Mouse (Mus musculus) embryonic facial prominence, embryonic 10.5 days (tissue): ENCODE results near the gene Atpif1. TPM values are rescaled to one million over a fixed set of nuclear protein-coding genes. Genes with fewer than 3 reads are reported as not detected.
"Not testable (repeated sequence)": the region's sequence is repeated elsewhere in the genome, so short reads cannot be mapped to it uniquely, and the experiment has no call there.

Source experiments
- DNase-seq: peaks from one replicate; pipeline ENCODE4 v3.0.0-alpha.2; 2017; ENCODE audit warnings: low spot score
- H3K27ac ChIP-seq: fragments of 300-500 bp; sonication (generic); replicated peaks from 2 replicates; pipeline ENCODE4 v1.5.1; 2016; ENCODE audit warnings: mild to moderate bottlenecking
- H3K27me3 ChIP-seq: fragments of 300-500 bp; sonication (generic); replicated peaks from 2 replicates; pipeline ENCODE4 v1.6.1; 2016; ENCODE audit warnings: low read depth, mild to moderate bottlenecking; ENCODE audit not compliant: poor library complexity, severe bottlenecking
- H3K36me3 ChIP-seq: fragments of 300-500 bp; sonication (generic); replicated peaks from 2 replicates; pipeline ENCODE4 v1.6.1; 2016; ENCODE audit warnings: mild to moderate bottlenecking, moderate library complexity
- H3K4me1 ChIP-seq: fragments of 300-500 bp; sonication (generic); 2 replicates; pipeline ENCODE4 v1.6.1; 2016
- H3K4me3 ChIP-seq: fragments of 300-500 bp; sonication (generic); 2 replicates; pipeline ENCODE4 v1.5.1; 2016; ENCODE audit warnings: mild to moderate bottlenecking, moderate library complexity
- H3K9me3 ChIP-seq: fragments of 300-500 bp; sonication (generic); 2 replicates; pipeline ENCODE4 v1.6.1; 2016; ENCODE audit warnings: mild to moderate bottlenecking
- WGBS: fragments of 180-500 bp; shearing (Covaris S2); methylation state at CpG from one replicate; pipeline ENCODE4 v1.1.7; 2016; 5-methylcytosine and 5-hydroxymethylcytosine counted together
- polyA plus RNA-seq: library from polyadenylated mRNA; unstranded; fragments of >200 nt; fragmentation: Nextera tagmentation; extraction: Ambion mirVana; gene quantifications from 2 replicates; pipeline ENCODE4 v1.2.1, GENCODE M21; 2016

The Atpif1 gene
- polyA plus RNA-seq = 1,009 and 1,074 TPM in 2 replicates

DNA sequence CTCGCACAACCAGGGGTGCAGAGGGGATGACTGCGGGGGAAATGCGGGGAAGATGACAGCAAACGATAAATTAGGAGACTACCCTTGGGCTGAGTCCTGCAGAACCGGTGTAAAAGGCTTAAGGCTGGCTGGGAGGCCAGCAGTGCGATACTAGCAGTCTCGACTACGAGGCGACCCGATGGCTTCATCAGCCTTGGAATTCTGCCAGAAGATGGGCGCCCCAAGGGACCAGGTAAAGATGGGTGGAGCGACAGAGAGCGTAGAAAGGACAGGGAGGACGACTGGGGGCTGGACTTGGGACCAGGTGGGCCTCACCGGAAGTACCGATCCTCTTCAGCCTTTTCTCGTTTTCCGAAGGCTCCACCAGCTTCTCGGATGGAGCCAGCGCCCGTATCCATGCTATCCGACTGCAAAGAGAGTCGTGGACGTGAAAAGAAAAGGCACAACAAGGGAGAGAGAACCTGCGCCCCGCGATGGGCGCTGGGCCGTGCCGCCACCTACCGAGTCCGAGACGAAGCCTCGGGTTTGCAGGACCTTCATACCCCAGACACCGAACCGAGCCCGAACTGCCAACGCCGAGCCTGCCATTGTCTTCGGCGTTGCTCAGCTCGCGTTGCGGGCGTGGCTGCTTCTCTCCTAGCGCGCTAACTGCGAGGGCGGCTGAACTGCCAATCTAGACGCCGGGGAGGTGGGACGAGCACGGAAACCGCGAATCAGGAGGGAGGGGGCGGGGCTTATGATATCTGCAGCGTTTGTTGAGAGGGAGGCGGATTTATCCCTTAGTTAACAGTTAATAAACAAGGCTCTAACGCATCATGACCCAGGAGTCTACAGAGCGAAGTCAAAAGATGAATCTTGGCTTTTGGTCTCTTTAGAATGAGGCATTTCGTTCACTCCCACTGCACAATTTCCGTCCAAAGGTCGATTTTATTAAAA is at the start of gene Atpif1:
Gene Atpif1 (minus strand): TSS at position 679 of the 936 bp plus-strand sequence.
- WGBS = under 1% methylated on average over 63 of the region's 63 CpGs
- Histone ChIP-seq H3K27me3 (no peaks in the 10 kb centered on the region), H3K36me3 (peaks cover 43% of the 10 kb centered on the region), H3K9me3 (no peaks in the 10 kb centered on the region), H3K4me3 (peak within 1 kb of the TSS; percentile 88), H3K27ac (peak within 1 kb of the TSS; percentile 97), H3K4me1 (peaks cover 49% of the 10 kb centered on the region)
- peak; percentile 95 for DNase-seq

DNA sequence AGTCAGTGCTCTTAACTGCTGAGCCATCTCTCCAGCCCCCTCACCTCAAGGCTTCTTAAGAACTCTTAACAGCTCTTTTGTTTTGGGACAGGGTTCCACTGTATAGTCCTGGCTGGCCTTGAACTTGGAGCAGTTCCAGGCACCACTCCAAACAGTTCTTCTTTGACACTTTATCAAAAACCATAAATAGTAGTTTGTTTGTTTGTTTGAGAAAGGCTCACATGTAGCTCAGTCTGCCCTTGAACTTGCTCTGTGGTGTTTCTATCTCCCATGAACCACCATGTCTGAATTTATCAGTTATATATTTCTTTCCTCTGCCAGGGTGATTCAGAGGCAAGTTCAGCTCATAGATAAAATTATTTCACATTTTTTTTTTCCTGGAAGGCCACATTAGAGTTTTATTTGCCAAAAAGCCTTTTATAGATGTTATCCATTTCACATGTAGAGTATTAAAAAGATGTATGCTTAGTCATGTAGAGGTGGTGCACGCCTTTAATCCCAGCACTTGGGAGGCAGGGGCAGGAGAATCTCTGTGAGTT is 41.4 kb upstream of the Atpif1 start:
- Histone ChIP-seq H3K36me3 (no peaks in the 10 kb centered on the region), H3K4me1 (peaks cover 8% of the 10 kb centered on the region), H3K9me3 (no peaks in the 10 kb centered on the region), H3K27me3 (no peaks in the 10 kb centered on the region), H3K4me3 (no peak overlapping the region), H3K27ac (no peak overlapping the region)
- no peak for DNase-seq
- WGBS = 84% methylated on average over 1 of the region's 1 CpGs

DNA sequence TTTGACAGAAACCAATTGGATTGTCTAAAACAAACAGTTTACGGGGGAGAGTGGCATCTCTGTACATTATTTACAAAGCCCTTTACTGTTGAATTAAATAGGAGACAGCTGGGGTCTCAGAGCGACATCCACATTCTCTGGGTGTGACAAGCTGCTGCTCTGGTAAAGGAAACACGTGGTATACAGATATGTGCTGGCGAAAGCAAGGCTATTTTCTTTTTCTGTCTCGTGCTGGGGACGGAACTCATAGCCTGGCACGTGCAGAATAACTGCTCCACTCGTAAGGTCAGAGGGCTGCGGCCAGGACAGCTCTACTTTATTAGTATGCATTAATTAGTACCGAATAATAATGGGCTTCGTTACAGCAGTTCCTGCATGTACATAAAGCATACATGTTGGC is 39.9 kb upstream of the Atpif1 start:
- Histone ChIP-seq H3K4me1 (peaks cover 8% of the 10 kb centered on the region), H3K4me3 (no peak overlapping the region)
- 62% methylated on average over 11 of the region's 11 CpGs for WGBS

DNA sequence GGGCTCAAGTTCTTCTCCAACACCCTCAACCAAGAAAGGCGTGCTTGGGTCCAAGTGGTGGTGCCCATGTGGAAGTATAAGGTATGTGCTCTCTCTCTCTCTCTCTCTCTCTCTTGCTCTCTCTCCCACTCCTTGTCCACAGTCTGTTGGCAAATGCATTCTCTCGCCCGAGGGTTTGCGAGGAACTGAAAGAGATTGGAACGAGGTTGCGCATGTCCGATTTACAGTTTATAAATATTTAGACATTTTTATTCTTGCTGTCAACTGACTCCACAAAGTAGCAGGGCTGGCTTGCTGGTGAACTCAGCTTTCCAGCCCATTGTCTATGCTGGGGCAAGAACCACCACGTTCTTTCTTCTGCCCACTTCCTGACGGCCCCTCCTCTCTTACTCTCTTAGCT is 37.7 kb upstream of the Atpif1 start:
- no peak for DNase-seq
- 0 out of 2 replicates have a peak, but pooled peaks cover 3% of the 10 kb centered on the region for H3K9me3 ChIP-seq
- H3K4me3 ChIP-seq = no peak overlapping the region
- 82% methylated on average over 9 of the region's 9 CpGs for WGBS
- no peaks in the 10 kb centered on the region for H3K27me3 ChIP-seq
- peaks cover 8% of the 10 kb centered on the region for H3K4me1 ChIP-seq
- H3K36me3 ChIP-seq = no peaks in the 10 kb centered on the region
- H3K27ac ChIP-seq = no peak overlapping the region; the same call in 1 of the 2 replicates

More for the DNA sequence above, 39.9 kb upstream of the Atpif1 start:
- no peak overlapping the region for H3K27ac ChIP-seq
- DNase-seq = no peak
- H3K36me3 ChIP-seq = no peaks in the 10 kb centered on the region
- no peaks in the 10 kb centered on the region for H3K27me3 ChIP-seq
- 0 out of 2 replicates have a peak, but pooled peaks cover 3% of the 10 kb centered on the region for H3K9me3 ChIP-seq

DNA sequence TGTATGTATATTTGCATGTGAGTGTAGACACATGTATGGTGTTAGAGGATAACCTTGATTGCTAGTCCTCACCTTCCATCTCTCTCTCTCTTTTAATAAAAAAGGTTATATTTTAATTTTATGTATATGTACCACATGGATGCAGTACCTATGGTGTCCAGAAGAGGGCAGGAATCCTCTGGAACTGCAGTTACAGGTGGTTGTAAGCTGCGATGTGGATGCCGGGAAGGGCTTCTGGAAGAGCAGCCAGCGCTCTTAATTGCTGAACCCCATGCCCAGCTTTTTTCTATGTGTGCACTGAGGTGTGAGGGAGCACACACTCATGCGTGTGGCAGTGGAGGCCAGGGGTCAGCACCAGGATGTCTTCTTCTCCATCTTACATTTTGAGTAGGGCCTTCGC is 35.7 kb upstream of the Atpif1 start:
- no peak for DNase-seq
- H3K4me3 ChIP-seq = no peak overlapping the region
- H3K27me3 ChIP-seq = no peaks in the 10 kb centered on the region
- no peaks in the 10 kb centered on the region for H3K36me3 ChIP-seq
- H3K4me1 ChIP-seq = peaks cover 11% of the 10 kb centered on the region
- WGBS = 92% methylated on average over 5 of the region's 5 CpGs
- H3K9me3 ChIP-seq = 0 out of 2 replicates have a peak, but pooled peaks cover 3% of the 10 kb centered on the region
- H3K27ac ChIP-seq = no peak overlapping the region

DNA sequence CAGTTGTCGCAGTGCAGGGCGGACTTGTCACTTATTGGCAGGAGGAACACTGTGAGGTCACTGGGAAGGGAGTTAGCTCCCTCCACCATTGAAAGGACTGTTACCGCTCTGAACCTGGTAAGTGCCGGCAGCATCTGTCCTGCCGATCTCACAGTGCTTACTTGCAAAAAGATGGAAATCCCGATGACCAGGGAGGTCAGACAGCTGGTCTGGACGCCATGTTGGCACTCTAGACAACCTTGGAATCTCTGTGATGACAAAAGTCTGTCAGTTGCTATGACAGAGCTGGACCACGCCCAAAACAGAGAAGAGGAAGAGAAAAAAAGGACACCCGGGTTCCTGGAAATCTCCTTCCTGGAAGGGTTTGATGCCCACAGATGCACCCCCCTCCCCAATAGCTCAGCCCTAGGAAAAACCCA is 33.9 kb upstream of the Atpif1 start:
- Histone ChIP-seq H3K4me1 (peaks cover 19% of the 10 kb centered on the region), H3K36me3 (no peaks in the 10 kb centered on the region), H3K9me3 (0 out of 2 replicates have a peak, but pooled peaks cover 3% of the 10 kb centered on the region)

DNA sequence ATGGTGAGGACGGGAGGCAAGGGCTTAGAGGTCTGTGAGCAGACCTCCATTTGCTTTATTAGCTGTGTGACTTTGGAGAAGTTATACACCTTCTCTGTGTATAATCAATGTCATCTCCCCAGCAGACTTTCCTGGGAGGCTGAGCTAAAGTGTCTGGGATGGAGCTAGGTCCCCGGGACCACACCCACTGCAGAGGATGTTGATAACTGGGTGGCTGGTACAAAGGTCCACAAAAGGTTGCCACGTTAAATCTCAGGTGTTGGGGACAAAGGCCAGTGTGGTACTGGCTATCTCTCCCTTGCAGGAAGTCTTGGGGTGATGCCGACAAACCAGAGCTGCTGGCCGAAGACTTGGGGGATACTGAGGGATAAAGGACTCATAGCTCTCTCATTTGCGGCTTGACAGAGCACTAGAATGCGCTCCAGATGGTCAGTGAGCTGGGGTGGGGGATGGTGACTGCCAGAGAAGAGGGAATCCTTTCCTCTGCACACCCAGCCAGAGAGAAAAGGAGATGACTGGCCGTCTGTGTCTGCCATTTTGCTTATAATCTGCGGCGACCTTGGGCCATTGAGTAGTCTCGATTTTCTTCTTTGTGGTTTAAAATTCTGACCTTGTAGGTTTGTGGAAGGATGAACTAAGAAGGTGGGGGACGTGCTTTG is 31.8 kb upstream of the Atpif1 start:
- Histone ChIP-seq H3K4me3 (no peak overlapping the region), H3K4me1 (peaks cover 11% of the 10 kb centered on the region), H3K27me3 (no peaks in the 10 kb centered on the region), H3K27ac (no peak overlapping the region; the same call in 1 of the 2 replicates), H3K36me3 (no peaks in the 10 kb centered on the region), H3K9me3 (0 out of 2 replicates have a peak, but pooled peaks cover 3% of the 10 kb centered on the region)
- DNase-seq = no peak
- 74% methylated on average over 12 of the region's 12 CpGs for WGBS

More for the DNA sequence above, 33.9 kb upstream of the Atpif1 start:
- no peaks in the 10 kb centered on the region for H3K27me3 ChIP-seq
- H3K27ac ChIP-seq = no peak overlapping the region
- no peak overlapping the region for H3K4me3 ChIP-seq
- no peak for DNase-seq
- WGBS = 75% methylated on average over 9 of the region's 9 CpGs

DNA sequence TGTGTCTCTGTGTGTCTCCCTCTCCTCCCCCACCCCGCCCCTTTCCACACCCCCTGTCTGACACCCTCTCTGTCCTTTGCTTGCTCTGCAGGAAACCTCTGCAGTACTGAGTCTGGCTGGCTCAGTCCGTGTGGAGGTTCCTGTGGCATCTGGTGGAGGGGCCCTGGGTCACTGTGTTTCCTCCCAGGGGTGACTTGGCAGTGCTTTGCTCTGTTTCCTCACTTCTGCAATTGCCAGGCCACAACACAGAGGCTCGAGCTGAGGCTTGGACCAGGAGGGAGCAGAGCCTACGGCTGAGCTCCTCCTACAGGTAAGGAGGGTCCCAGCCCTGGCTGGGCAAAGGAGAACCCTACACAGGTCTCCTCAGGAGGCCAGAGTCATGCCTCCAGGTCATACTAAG is 30.5 kb upstream of the Atpif1 start, which contains the start of gene Ptafr:
Gene Ptafr (plus strand): TSS at position 103 of the 400 bp plus-strand sequence.
- H3K9me3 ChIP-seq = no peaks in the 10 kb centered on the region

DNA sequence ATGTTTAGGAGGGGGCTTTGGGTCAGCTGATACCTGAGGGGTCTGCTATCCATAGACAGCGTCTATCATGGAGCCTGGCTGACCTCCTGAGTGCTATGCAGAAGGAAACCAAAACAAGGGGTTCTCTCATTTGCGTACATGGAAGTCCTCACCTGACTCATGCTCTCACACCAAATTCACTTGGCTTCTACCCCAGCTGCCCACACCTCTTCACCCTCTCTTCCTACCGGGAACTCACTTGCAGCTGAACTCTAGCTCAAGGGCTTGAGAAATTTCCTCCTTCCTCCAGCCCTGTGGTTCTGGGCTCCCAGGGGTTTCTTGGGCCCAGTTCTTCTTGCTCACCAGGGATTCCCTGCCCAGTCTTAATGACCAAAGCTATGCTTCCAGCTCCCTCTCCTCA is 29.8 kb upstream of the Atpif1 start:
- H3K36me3 ChIP-seq = no peaks in the 10 kb centered on the region
- no peak overlapping the region for H3K27ac ChIP-seq
- no peak for DNase-seq
- H3K27me3 ChIP-seq = no peaks in the 10 kb centered on the region
- H3K4me1 ChIP-seq = peaks cover 11% of the 10 kb centered on the region
- H3K4me3 ChIP-seq = no peak overlapping the region
- H3K9me3 ChIP-seq = no peaks in the 10 kb centered on the region
- 85% methylated on average over 3 of the region's 3 CpGs for WGBS

More for the DNA sequence above, 30.5 kb upstream of the Atpif1 start, which contains the start of gene Ptafr:
- Histone ChIP-seq H3K4me1 (peaks cover 11% of the 10 kb centered on the region), H3K27me3 (no peaks in the 10 kb centered on the region), H3K27ac (peak within 1 kb of the TSS; percentile 46; the same call in 1 of the 2 replicates), H3K4me3 (no peak within 1 kb of the TSS), H3K36me3 (no peaks in the 10 kb centered on the region)
- no peak for DNase-seq
- 34% methylated on average over 4 of the region's 4 CpGs for WGBS

DNA sequence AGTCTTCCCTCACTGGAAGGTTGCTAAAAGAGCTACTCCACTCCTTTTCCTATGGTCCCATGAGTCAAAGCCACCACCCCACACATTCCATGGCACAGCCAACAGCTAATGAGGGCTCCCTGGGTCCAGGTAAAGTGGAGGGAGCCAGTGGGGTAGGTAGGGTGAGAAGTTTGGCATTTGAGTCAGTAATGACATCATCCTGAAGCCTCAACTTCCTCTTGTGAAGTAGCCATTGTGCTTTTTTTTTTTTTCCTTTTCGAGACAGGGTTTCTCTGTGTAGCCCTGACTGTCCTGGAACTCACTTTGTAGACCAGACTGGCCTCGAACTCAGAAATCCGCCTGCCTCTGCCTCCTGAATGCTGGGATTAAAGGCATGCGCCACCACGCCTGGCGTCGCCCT is 22.1 kb upstream of the Atpif1 start:
- peaks cover 50% of the 10 kb centered on the region for H3K36me3 ChIP-seq
- not testable (repeated sequence) for H3K9me3 ChIP-seq, H3K27ac ChIP-seq, H3K4me3 ChIP-seq, H3K27me3 ChIP-seq, DNase-seq, H3K4me1 ChIP-seq
- WGBS = 91% methylated on average over 7 of the region's 7 CpGs

DNA sequence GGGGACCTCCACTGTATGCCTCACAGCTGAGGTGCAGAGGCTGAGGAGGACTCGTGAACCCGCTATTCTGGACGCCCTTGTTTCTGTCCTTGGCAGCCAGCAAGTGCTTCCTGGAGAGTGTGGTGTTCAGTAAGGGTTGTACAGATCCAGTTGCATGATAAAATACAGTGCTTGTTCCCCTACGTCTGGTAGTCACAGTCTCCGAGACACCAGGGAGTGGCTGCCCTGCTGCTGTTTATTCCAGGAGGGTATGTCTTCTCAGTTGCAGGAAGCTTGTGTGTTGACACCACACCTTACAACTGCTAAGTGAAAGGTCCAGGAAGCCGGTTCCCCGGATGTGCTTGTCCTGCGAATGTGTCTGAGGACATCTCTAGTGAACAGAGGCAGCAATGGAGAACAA is 21.2 kb upstream of the Atpif1 start:
- H3K9me3 ChIP-seq = no peaks in the 10 kb centered on the region
- no peak for DNase-seq
- peaks cover 59% of the 10 kb centered on the region for H3K36me3 ChIP-seq
- H3K4me3 ChIP-seq = no peak overlapping the region
- WGBS = 84% methylated on average over 8 of the region's 8 CpGs
- no peaks in the 10 kb centered on the region for H3K4me1 ChIP-seq
- H3K27ac ChIP-seq = no peak overlapping the region
- H3K27me3 ChIP-seq = no peaks in the 10 kb centered on the region

DNA sequence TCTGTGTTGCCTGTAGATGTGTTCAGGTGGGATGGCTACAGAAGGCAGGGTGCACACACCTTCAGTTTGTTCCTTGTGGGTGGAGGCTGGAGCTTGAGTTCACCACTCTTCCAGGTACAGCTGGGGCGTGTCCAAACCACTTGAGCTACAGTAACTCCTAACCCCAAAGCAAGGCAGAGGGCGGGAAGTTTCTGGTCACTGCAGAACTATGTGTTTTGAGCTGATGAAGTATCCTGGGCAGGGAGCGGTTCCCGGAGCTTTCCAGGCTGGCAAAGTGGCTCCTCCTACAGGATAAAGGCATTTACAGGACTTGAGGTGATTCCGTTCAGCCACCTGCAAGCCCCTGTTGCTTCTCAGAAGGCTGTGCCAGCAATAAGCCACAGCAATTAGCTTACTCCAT is 20.8 kb upstream of the Atpif1 start:
- Histone ChIP-seq H3K4me1 (no peaks in the 10 kb centered on the region), H3K36me3 (peaks cover 63% of the 10 kb centered on the region), H3K27ac (no peak overlapping the region), H3K9me3 (no peaks in the 10 kb centered on the region), H3K27me3 (no peaks in the 10 kb centered on the region), H3K4me3 (no peak overlapping the region)
- DNase-seq = no peak
- 77% methylated on average over 5 of the region's 5 CpGs for WGBS
